Mouse (Mus musculus) kidney, embryonic 14.5 days (tissue): ENCODE measurements around the gene Ovca2. TPM values are rescaled to one million over a fixed set of nuclear protein-coding genes. Genes with fewer than 3 reads are reported as not detected.

Experiments used
- ATAC-seq: fragments of 200-750 bp; cut with Nextera tagmentation; 2 replicates; pipeline ENCODE4 v1.8.0; 2017; ENCODE audit warnings: moderate number of reproducible peaks, mild to moderate bottlenecking, moderate TSS enrichment, moderate library complexity; ENCODE audit not compliant: low FRiP score, low TSS enrichment
- H3K27ac ChIP-seq: fragments of 300-500 bp; sonication (generic); 2 replicates; pipeline ENCODE4 v1.5.1; 2014; ENCODE audit warnings: low read depth, mild to moderate bottlenecking, low read length, moderate library complexity, mixed read lengths
- H3K27me3 ChIP-seq: fragments of 300-500 bp; sonication (generic); 2 replicates; pipeline ENCODE4 v1.6.1; 2014; ENCODE audit warnings: mild to moderate bottlenecking, low read length; ENCODE audit not compliant: control insufficient read depth, insufficient read depth
- H3K36me3 ChIP-seq: fragments of 300-500 bp; sonication (generic); 2 replicates; pipeline ENCODE4 v1.6.1; 2014; ENCODE audit warnings: low read length, mixed read lengths; ENCODE audit not compliant: control insufficient read depth, insufficient read depth
- H3K4me1 ChIP-seq: fragments of 300-500 bp; sonication (generic); 2 replicates; pipeline ENCODE4 v1.6.1; 2014; ENCODE audit warnings: low read length, mixed read lengths; ENCODE audit not compliant: control insufficient read depth, insufficient read depth
- H3K4me2 ChIP-seq: fragments of 300-500 bp; sonication (generic); replicated peaks from 2 replicates; pipeline ENCODE4 v1.6.1; 2014; ENCODE audit warnings: low read depth, mild to moderate bottlenecking, low read length
- H3K4me3 ChIP-seq: fragments of 300-500 bp; sonication (generic); 2 replicates; pipeline ENCODE4 v1.5.1; 2014; ENCODE audit warnings: mild to moderate bottlenecking, low read length
- H3K9ac ChIP-seq: fragments of 300-500 bp; sonication (generic); 2 replicates; pipeline ENCODE4 v1.6.1; 2014; ENCODE audit warnings: low read depth, mild to moderate bottlenecking, low read length, moderate library complexity
- H3K9me3 ChIP-seq: fragments of 300-500 bp; sonication (generic); 2 replicates; pipeline ENCODE4 v1.6.1; 2016; ENCODE audit warnings: low read length; ENCODE audit not compliant: control insufficient read depth
- WGBS: fragments of 180-500 bp; shearing (Covaris S2); extraction: QIAGEN DNeasy Blood & Tissue Kit; methylation state at CpG from one replicate; pipeline ENCODE4 v1.1.7; 2014; 5-methylcytosine and 5-hydroxymethylcytosine counted together
- polyA plus RNA-seq: library from polyadenylated mRNA; unstranded; fragments of >200 nt; fragmentation: Nextera tagmentation; extraction: Ambion mirVana; gene quantifications from 2 replicates; pipeline ENCODE4 v1.2.1, GENCODE M21; 2014

Ovca2 gene
- polyA plus RNA-seq, 1 experiment from 2014 or later, result 33.3 TPM

GRCm38 (mm10) chr11:75168590-75169361 is 9.9 kb downstream of the Ovca2 start:
- H3K4me3 ChIP-seq, result peak overlapping the region; percentile 77
- H3K36me3 ChIP-seq, result peaks cover 32% of the 10 kb centered on the region; the same call in 1 of the 2 replicates
- peak overlapping the region; percentile 85 for H3K9ac ChIP-seq
- under 1% methylated on average over 78 of the region's 83 CpGs for WGBS
- ATAC-seq, result peak; percentile 30; the same call in 1 of the 2 replicates
- no peaks in the 10 kb centered on the region for H3K9me3 ChIP-seq
- H3K27ac ChIP-seq, result peak overlapping the region; percentile 96
- H3K27me3 ChIP-seq, result peaks cover 76% of the 10 kb centered on the region
- H3K4me1 ChIP-seq, result peaks cover 33% of the 10 kb centered on the region
- peak overlapping the region; percentile 81 for H3K4me2 ChIP-seq

GRCm38 (mm10) chr11:75167643-75168589 is 10.7 kb downstream of the Ovca2 start:
- 2% methylated on average over 55 of the region's 63 CpGs for WGBS
- Histone ChIP-seq H3K9me3 (no peaks in the 10 kb centered on the region), H3K4me2 (peak overlapping the region; percentile 81), H3K4me3 (peak overlapping the region; percentile 77), H3K36me3 (peaks cover 41% of the 10 kb centered on the region), H3K27me3 (peaks cover 74% of the 10 kb centered on the region), H3K4me1 (peaks cover 33% of the 10 kb centered on the region), H3K27ac (peak overlapping the region; percentile 96), H3K9ac (peak overlapping the region; percentile 85)
- ATAC-seq, result no peak

DNA sequence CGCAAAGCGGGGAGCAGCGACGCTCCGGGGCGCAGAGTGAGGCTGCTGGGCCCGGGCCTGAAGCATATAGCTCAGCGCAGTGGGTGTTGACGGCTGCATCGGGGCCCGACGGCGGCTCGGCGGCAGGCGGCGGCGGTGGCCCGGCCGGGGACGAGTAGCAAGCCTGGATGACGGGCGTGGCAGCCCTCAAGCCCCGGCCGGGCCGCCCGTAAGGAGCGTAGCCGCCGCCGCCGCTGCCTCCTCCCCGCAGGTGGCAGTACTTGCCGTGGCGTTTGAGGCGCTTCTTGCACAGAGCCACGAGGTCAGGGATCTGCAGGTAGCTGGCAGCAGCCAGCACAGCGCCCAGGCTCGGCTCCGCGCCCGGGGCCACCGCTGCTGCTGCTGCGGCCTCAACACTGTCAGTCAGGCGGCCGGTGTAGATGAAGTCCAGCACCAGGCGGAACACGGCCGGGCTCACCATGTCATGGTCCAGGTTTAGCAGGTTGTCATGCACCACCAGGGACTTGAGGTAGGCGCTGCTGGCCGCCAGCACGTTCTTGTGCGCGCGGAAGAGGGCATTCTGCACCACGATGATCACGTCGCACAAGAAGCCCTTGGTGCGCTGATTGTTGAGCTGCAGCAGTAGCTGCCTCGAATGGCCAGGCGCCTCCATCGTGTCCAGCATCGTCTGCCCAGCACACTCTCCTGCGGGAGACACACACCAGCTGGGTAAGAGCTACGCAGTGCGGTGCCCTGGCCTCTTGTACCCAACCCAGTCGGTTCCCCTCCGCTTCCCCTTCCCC is 11.6 kb downstream of the Ovca2 start:
- Histone ChIP-seq H3K4me2 (peak overlapping the region; percentile 81), H3K36me3 (peaks cover 49% of the 10 kb centered on the region), H3K27ac (peak overlapping the region; percentile 96), H3K9ac (peak overlapping the region; percentile 85), H3K4me1 (peaks cover 30% of the 10 kb centered on the region), H3K4me3 (peak overlapping the region; percentile 77), H3K9me3 (no peaks in the 10 kb centered on the region), H3K27me3 (peaks cover 65% of the 10 kb centered on the region)
- no peak for ATAC-seq
- 1% methylated on average over 63 of the region's 68 CpGs for WGBS

DNA sequence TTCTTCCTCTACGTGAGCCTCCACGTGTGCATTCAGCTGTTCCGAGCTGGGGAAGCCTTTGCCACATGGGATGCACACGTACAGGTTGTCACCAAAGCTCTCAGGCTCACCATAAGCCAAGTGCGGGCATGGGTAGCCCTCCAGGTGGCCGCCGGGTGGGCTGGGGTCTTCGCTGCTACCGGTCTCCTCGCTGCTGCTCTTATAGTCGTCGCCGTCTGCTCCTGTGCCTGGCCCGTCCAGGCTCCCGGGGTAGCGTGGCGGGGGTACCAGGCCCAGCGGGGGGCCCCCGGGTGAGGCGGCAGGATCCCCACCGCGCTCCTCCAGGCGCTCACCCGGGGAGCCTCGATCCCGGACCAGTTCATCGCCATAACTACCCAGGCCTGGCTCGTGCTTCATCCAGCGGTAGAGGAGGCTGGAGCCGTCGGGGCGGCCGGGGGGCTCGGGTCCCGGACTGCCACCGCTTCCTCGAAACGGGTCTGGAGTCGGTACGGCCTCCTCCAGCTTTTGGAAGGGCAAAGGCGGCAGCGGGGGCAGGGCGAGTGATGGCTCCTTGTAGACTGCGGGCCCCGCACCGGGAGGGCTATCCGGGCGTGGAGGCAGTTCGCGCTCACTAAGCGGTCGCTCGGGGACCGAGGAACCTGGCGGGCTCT is 12.3 kb downstream of the Ovca2 start:
- peak overlapping the region; percentile 81 for H3K4me2 ChIP-seq
- H3K9ac ChIP-seq, result peak overlapping the region; percentile 85
- H3K36me3 ChIP-seq, result peaks cover 55% of the 10 kb centered on the region
- peak overlapping the region; percentile 96 for H3K27ac ChIP-seq
- H3K27me3 ChIP-seq, result peaks cover 58% of the 10 kb centered on the region
- no peaks in the 10 kb centered on the region for H3K9me3 ChIP-seq
- H3K4me3 ChIP-seq, result peak overlapping the region; percentile 77
- WGBS, result 5% methylated on average over 55 of the region's 55 CpGs
- ATAC-seq, result no peak
- peaks cover 26% of the 10 kb centered on the region for H3K4me1 ChIP-seq

DNA sequence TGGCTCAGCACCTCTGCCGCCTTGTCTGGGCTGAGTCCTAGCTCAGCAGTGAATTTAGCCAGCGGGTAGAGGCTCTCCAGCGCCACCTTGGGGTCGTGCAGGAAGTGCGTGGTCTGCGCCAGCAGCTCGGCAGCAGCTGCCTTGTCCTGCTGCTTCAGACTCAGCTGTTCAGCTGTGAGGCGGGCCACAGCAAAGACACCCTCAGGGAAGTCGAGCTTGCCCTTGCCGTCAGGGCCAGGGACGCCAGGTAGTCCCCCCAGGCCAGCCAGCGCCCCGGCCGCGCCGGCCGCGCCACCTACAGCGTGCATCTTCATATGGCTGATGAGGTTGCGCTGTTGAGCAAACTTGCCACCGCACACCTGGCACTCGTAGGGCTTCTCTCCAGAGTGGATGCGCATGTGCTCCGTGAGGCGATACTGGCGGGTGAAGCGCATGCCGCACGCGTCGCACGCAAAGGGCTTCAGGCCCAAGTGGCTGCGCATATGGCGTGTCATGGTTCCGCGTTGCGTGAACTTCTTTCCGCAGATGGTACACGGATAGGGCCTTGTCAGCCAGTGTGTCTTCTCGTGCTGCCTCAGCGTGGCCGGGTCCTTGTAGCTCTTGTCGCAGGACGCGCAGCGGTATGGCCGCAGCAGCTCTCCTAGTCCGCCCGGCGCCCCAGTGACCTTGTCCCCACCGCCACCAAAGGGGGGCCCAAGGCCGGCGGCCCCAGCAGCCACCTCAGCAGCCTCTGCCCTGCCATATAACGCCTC is 13.0 kb downstream of the Ovca2 start:
- H3K27me3 ChIP-seq, result peaks cover 53% of the 10 kb centered on the region
- H3K9me3 ChIP-seq, result no peaks in the 10 kb centered on the region
- peak overlapping the region; percentile 96 for H3K27ac ChIP-seq
- no peak for ATAC-seq
- H3K36me3 ChIP-seq, result peaks cover 60% of the 10 kb centered on the region
- H3K9ac ChIP-seq, result peak overlapping the region; percentile 85
- H3K4me1 ChIP-seq, result peaks cover 26% of the 10 kb centered on the region
- peak overlapping the region; percentile 77 for H3K4me3 ChIP-seq
- H3K4me2 ChIP-seq, result peak overlapping the region; percentile 81
- 6% methylated on average over 53 of the region's 54 CpGs for WGBS

GRCm38 (mm10) chr11:75164750-75165149 is 13.9 kb downstream of the Ovca2 start:
- peak overlapping the region; percentile 77 for H3K4me3 ChIP-seq
- ATAC-seq, result 0 out of 2 replicates have a peak, but pooled peaks have one; percentile 2
- no peaks in the 10 kb centered on the region for H3K9me3 ChIP-seq
- H3K27ac ChIP-seq, result peak overlapping the region; percentile 96; the same call in 1 of the 2 replicates
- peak overlapping the region; percentile 81 for H3K4me2 ChIP-seq
- H3K9ac ChIP-seq, result peak overlapping the region; percentile 85
- H3K27me3 ChIP-seq, result peaks cover 46% of the 10 kb centered on the region
- peaks cover 69% of the 10 kb centered on the region for H3K36me3 ChIP-seq
- WGBS, result 10% methylated on average over 15 of the region's 15 CpGs
- H3K4me1 ChIP-seq, result peaks cover 22% of the 10 kb centered on the region

DNA sequence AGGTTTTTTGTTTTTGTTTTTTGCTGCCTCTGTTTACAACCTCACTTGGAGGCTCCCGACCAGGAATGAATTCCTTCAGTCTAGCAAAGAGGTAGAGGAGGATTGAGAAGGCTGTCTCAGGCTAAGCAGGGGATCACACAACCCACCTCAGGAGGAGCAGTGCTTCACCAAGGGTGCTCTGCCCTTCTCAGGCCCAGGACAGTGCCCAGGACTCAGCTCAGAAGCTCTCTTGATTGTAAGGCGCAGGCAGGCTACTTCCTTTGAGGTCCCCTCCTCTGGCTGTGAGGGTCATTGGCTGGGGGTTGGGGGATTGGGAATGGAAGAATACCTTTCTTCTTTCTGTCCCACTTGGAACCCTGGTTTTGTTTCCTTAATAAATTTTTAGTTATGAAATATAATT is 14.6 kb downstream of the Ovca2 start:
- peaks cover 72% of the 10 kb centered on the region for H3K36me3 ChIP-seq
- peak overlapping the region; percentile 81 for H3K4me2 ChIP-seq
- H3K27me3 ChIP-seq, result peaks cover 39% of the 10 kb centered on the region
- H3K4me1 ChIP-seq, result peaks cover 20% of the 10 kb centered on the region
- no peak for ATAC-seq
- H3K27ac ChIP-seq, result peak overlapping the region; percentile 96; the same call in 1 of the 2 replicates
- peak overlapping the region; percentile 77; the same call in 1 of the 2 replicates for H3K4me3 ChIP-seq
- H3K9ac ChIP-seq, result peak overlapping the region; percentile 85; the same call in 1 of the 2 replicates
- no peaks in the 10 kb centered on the region for H3K9me3 ChIP-seq
- WGBS, result 61% methylated on average over 2 of the region's 2 CpGs
